Mouse (Mus musculus) neural tube, postnatal 0 days (tissue): ENCODE results near the gene Igfals. TPM values are rescaled to one million over a fixed set of nuclear protein-coding genes. Genes with fewer than 3 reads are reported as not detected.

Experiments used
- polyA plus RNA-seq: library from polyadenylated mRNA; unstranded; fragments of >200 nt; fragmentation: Nextera tagmentation; extraction: Ambion mirVana; gene quantifications from 2 replicates; pipeline ENCODE4 v1.2.1, GENCODE M21; 2015

The Igfals gene
- polyA plus RNA-seq: 0.25 and 0.35 TPM in 2 replicates

GRCm38 (mm10) chr17:24865776-24866175, at the start of gene Igfals:
Igfals (plus strand) TSS chr17:24865997.

GRCm38 (mm10) chr17:24839842-24840241, 26.0 kb upstream of the Igfals start, which contains the start of gene Hagh:
Hagh (plus strand) TSS chr17:24840143.

GRCm38 (mm10) chr17:24850065-24850772, 15.6 kb upstream of the Igfals start, which contains the start of gene Fahd1:
Fahd1 (minus strand) TSS chr17:24850364.

GRCm38 (mm10) chr17:24886134-24886931, 20.5 kb downstream of the Igfals start, which contains the start of the genes Nubp2 and Spsb3:
Nubp2 (minus strand) TSS chr17:24886349.
Spsb3 (plus strand) TSS chr17:24886643.

GRCm38 (mm10) chr17:24894995-24895547, 29.3 kb downstream of the Igfals start, which contains the start of the genes Eme2 and Mrps34:
Eme2 (minus strand) TSS chr17:24895087.
Mrps34 (plus strand) TSS chr17:24895116.

GRCm38 (mm10) chr17:24896241-24896992, 30.6 kb downstream of the Igfals start, which contains the start of gene Nme3:
Nme3 (plus strand) TSS chr17:24896500.

Other genes with a start within 250 kb of the Igfals start
- gene Tsc2, start 233.4 kb upstream of the Igfals start, polyA plus RNA-seq: 45.5 and 59.7 TPM in 2 replicates
- gene Nthl1, start 233.3 kb upstream of the Igfals start, polyA plus RNA-seq: 6.5 and 6.9 TPM in 2 replicates
- gene Slc9a3r2, start 215.7 kb upstream of the Igfals start, polyA plus RNA-seq: 82.2 and 84.4 TPM in 2 replicates
- 0.93 and 1.2 TPM in 2 replicates for gene Npw, start 207.5 kb upstream of the Igfals start, polyA plus RNA-seq
- 13.9 and 18.2 TPM in 2 replicates for gene Zfp598, start 196.3 kb upstream of the Igfals start, polyA plus RNA-seq
- 269 and 290 TPM in 2 replicates for gene Syngr3, start 176.0 kb upstream of the Igfals start, polyA plus RNA-seq
- gene Gfer, start 169.8 kb upstream of the Igfals start, polyA plus RNA-seq: 38.1 and 38.9 TPM in 2 replicates
- gene Noxo1, start 169.8 kb upstream of the Igfals start, polyA plus RNA-seq: 1.7 and 2.3 TPM in 2 replicates
- 43.3 and 47.7 TPM in 2 replicates for gene Tbl3, start 158.3 kb upstream of the Igfals start, polyA plus RNA-seq
- gene Rnf151, start 147.9 kb upstream of the Igfals start, polyA plus RNA-seq: not detected in 2 replicates
- 836 and 837 TPM in 2 replicates for gene Rps2, start 147.9 kb upstream of the Igfals start, polyA plus RNA-seq
- gene Ndufb10, start 141.5 kb upstream of the Igfals start, polyA plus RNA-seq: 375 and 378 TPM in 2 replicates
- 0.27 and 0.40 TPM in 2 replicates for gene Rpl3l, start 138.2 kb upstream of the Igfals start, polyA plus RNA-seq
- 24.4 and 29.7 TPM in 2 replicates for gene Msrb1, start 129.4 kb upstream of the Igfals start, polyA plus RNA-seq
- 0.20 and 0.57 TPM in 2 replicates for gene Hs3st6, start 113.0 kb upstream of the Igfals start, polyA plus RNA-seq
- gene Meiob, start 61.7 kb upstream of the Igfals start, polyA plus RNA-seq: not detected in 2 replicates
- 101 and 108 TPM in 2 replicates for gene Hagh, start 25.9 kb upstream of the Igfals start, polyA plus RNA-seq
- gene Fahd1, start 15.6 kb upstream of the Igfals start, polyA plus RNA-seq: 28.1 and 29.5 TPM in 2 replicates
- gene Nubp2, start 20.4 kb downstream of the Igfals start, polyA plus RNA-seq: 61.6 and 67.5 TPM in 2 replicates
- 85.2 and 90.4 TPM in 2 replicates for gene Spsb3, start 20.6 kb downstream of the Igfals start, polyA plus RNA-seq
- gene Eme2, start 29.1 kb downstream of the Igfals start, polyA plus RNA-seq: 28.3 and 29.9 TPM in 2 replicates
- 131 and 137 TPM in 2 replicates for gene Mrps34, start 29.1 kb downstream of the Igfals start, polyA plus RNA-seq
- 123 TPM in 2 replicates for gene Nme3, start 30.5 kb downstream of the Igfals start, polyA plus RNA-seq
- 58.6 and 70.9 TPM in 2 replicates for gene Mapk8ip3, start 71.0 kb downstream of the Igfals start, polyA plus RNA-seq
- gene Jpt2, start 94.7 kb downstream of the Igfals start, polyA plus RNA-seq: 43.4 and 45.3 TPM in 2 replicates
- gene Cramp1l, start 149.8 kb downstream of the Igfals start, polyA plus RNA-seq: 5.0 and 5.6 TPM in 2 replicates
- gene Ift140, start 150.1 kb downstream of the Igfals start, polyA plus RNA-seq: 10.6 and 12.1 TPM in 2 replicates
- gene Tmem204, start 217.6 kb downstream of the Igfals start, polyA plus RNA-seq: 10.5 and 10.7 TPM in 2 replicates
- gene Telo2, start 250.0 kb downstream of the Igfals start, polyA plus RNA-seq: 38.9 and 43.9 TPM in 2 replicates